Mouse (Mus musculus) thymus, adult 2 months (tissue): ENCODE results near the gene Cntn5.

ENCODE experiments used
- CTCF ChIP-seq: fragments of 200-500 bp; IDR thresholded peaks from 2 replicates; pipeline ENCODE4 v1.5.1; 2012; ENCODE audit warnings: mild to moderate bottlenecking, control low read depth, low read length, moderate library complexity, borderline replicate concordance; ENCODE audit not compliant: control insufficient read depth, poor library complexity, insufficient read depth; ENCODE audit errors: extremely low read depth
- POLR2A ChIP-seq: fragments of 200-500 bp; IDR thresholded peaks from 2 replicates; pipeline ENCODE4 v1.6.1; 2012; ENCODE audit warnings: mild to moderate bottlenecking, low read length, control low read depth, moderate library complexity; ENCODE audit not compliant: control insufficient read depth, poor library complexity, insufficient read depth; ENCODE audit errors: extremely low read depth

GRCm38 (mm10) chr9:9830231-9830630 lies 1074.3 kb downstream of the Cntn5 start:
- TF ChIP-seq CTCF (no peak), POLR2A (no peak)
